Mouse (Mus musculus): ENCODE measurements at regions not wholly inside any gene's neighbourhood (a gene's known extent, or its start where the extent isn't known, plus 50 kb on each side); places are given as distances from the start of the nearest gene placed in this dataset.

DNA sequence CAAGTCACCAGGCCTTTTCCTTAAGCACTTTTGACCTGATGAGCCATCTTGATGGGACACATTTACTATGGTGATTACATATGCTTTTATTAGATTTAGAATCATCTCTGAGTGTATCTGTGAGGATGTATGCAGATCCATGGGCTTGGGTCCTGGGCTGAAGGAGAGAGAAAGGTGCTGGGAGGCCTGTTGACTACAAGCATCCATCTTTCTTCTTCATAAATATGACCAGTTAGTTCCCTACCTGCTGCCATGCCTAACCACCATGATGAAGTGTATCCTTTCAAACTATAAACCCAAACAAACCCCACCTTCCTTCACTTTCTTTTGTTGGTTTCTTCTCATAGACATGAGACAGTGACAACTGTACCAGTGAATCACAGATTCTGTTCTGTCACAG is 492.2 kb upstream of the Klf4 start:
- TF ChIP-seq GATA1 (IDR thresholded peaks at IDR 0.05; ENCODE audit: borderline replicate concordance, low read length) (no peak), FLI1 (IDR thresholded peaks at IDR 0.05; ENCODE audit: low read length) (no peak)
